11 mouse cellular contexts compared by ENCODE assay signal in genomic region chr3:110236819-110237463, GRCm38 (mm10).
"Had no signal": no experiment of that assay in that cellular context is flagged by ENCODE, and none has a peak within 500 bp of the region (broad histone marks: within the 10 kb centered on the region; RNA-seq: fewer than 3 reads in every experiment).

No protein-coding gene starts in this region.

- H3K4me2 ChIP-seq: liver, embryonic 11.5 days; lung, embryonic 14.5 days; midbrain, embryonic 12.5 days had no signal

- H3K27ac ChIP-seq: kidney, postnatal 0 days; limb, embryonic 10.5 days; midbrain, embryonic 12.5 days had no signal

- DNase-seq: kidney, postnatal 36 days; lung, embryonic 14.5 days; lung, postnatal 10 days; lung, postnatal 4 days; right cerebral cortex, adult 18-20 months; right cerebral cortex, postnatal 25 days had no signal

- H3K4me3 ChIP-seq: limb, embryonic 10.5 days; midbrain, embryonic 12.5 days had no signal

- ATAC-seq: midbrain, embryonic 16.5 days had no signal

- H3K9me3 ChIP-seq: limb, embryonic 10.5 days; midbrain, embryonic 12.5 days had no signal

- H3K27me3 ChIP-seq: midbrain, embryonic 12.5 days had no signal

- H3K4me1 ChIP-seq: limb, embryonic 10.5 days; midbrain, embryonic 12.5 days had no signal

- H3K36me3 ChIP-seq: limb, embryonic 10.5 days; midbrain, embryonic 12.5 days had no signal

- H3K9ac ChIP-seq: lung, embryonic 14.5 days; midbrain, embryonic 12.5 days had no signal
